Comparison of ENCODE assay signal across 32 mouse cellular contexts in the genomic region with DNA sequence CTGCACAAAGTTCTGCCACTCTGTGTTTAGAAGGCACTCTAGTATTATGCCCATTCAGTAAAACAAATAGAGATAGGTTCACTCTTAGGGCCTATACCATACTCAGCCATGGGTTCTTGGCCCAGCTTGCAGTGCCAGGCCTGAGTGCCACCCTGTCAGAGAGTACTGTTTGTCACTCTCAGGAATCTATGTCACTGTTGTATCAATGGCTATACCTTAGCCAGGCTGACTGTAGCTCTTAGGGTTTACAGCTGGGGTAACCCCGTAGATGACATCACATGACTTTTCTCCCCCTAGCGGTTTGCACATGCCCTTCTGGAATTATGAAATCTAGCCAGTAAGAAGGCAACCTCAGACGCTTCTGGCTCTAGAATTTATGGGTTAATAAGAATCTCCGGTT. TPM values are rescaled to one million over a fixed set of nuclear protein-coding genes. Genes with fewer than 3 reads are reported as not detected.
DNase-seq lines count a peak whose midpoint lies in the region; ATAC-seq and TF ChIP-seq lines count a peak whose summit lies in the region.
"Had no signal": no experiment of that assay in that cellular context is flagged by ENCODE, and none has a peak within 500 bp of the region (broad histone marks: within the 10 kb centered on the region; RNA-seq: fewer than 3 reads in every experiment).

No protein-coding gene starts in this region.

- H3K4me1 ChIP-seq in stomach, embryonic 15.5 days = 0 out of 2 replicates have a peak, but pooled peaks cover 4% of the 10 kb centered on the region
- H3K4me1 ChIP-seq in stomach, postnatal 0 days (replicated peaks; ENCODE audit: control insufficient read depth, insufficient read depth) = no peaks in the 10 kb centered on the region
- H3K4me1 ChIP-seq in liver, embryonic 13.5 days (replicated peaks) = no peaks in the 10 kb centered on the region
- H3K4me1 ChIP-seq in liver, embryonic 16.5 days (ENCODE audit: control insufficient read depth, low read depth, low read length) = no peaks in the 10 kb centered on the region
- H3K4me1 ChIP-seq in kidney, embryonic 16.5 days (ENCODE audit: insufficient read depth, low read length) = 0 out of 2 replicates have a peak, but pooled peaks cover 4% of the 10 kb centered on the region
- H3K4me1 ChIP-seq: embryonic facial prominence, embryonic 12.5 days; embryonic facial prominence, embryonic 15.5 days had no signal

- TF ChIP-seq EP300 in stomach, postnatal 0 days (optimal IDR thresholded peaks at IDR 0.05) = no peak

- WGBS in stomach, embryonic 15.5 days = 90% methylated on average over 4 of the region's 4 CpGs
- WGBS in stomach, postnatal 0 days = 89% methylated on average over 4 of the region's 4 CpGs
- WGBS in liver, embryonic 13.5 days (ENCODE audit: insufficient replicate concordance) = 63% methylated on average over 4 of the region's 4 CpGs
- WGBS in liver, embryonic 16.5 days (ENCODE audit: insufficient replicate concordance) = 64% methylated on average over 4 of the region's 4 CpGs
- WGBS in kidney, embryonic 16.5 days = 86% methylated on average over 4 of the region's 4 CpGs

- no peak overlapping the region for H3K4me2 ChIP-seq in stomach, embryonic 15.5 days
- H3K4me2 ChIP-seq in stomach, postnatal 0 days (replicated peaks; ENCODE audit: low read depth) = no peak overlapping the region
- H3K4me2 ChIP-seq in liver, embryonic 13.5 days = no peak overlapping the region
- H3K4me2 ChIP-seq in liver, embryonic 16.5 days (ENCODE audit: low read depth, low read length) = no peak overlapping the region
- H3K4me2 ChIP-seq in kidney, embryonic 16.5 days (replicated peaks; ENCODE audit: low read depth, low read length) = no peak overlapping the region
- H3K4me2 ChIP-seq: embryonic facial prominence, embryonic 12.5 days; embryonic facial prominence, embryonic 15.5 days; heart, embryonic 12.5 days; heart, embryonic 15.5 days; hindbrain, embryonic 14.5 days had no signal

- ATAC-seq in stomach, embryonic 15.5 days (ENCODE audit: insufficient read depth, low FRiP score, low read depth) = peak; percentile 49; the same call in 1 of the 2 replicates
- no peak for ATAC-seq in stomach, postnatal 0 days (ENCODE audit: low FRiP score, low TSS enrichment)
- ATAC-seq in liver, embryonic 13.5 days (ENCODE audit: low read depth) = peak; percentile 62
- peak; percentile 37 for ATAC-seq in liver, embryonic 16.5 days (ENCODE audit: low read depth)
- ATAC-seq in kidney, embryonic 16.5 days (ENCODE audit: low FRiP score, low TSS enrichment) = no peak
- ATAC-seq: forebrain, embryonic 14.5 days; forebrain, postnatal 0 days; hindbrain, postnatal 0 days; Patski had no signal

- intact Hi-C loops in heart, postnatal 25 days (cut with DNase I) = no loop called here

- no peak overlapping the region for H3K27ac ChIP-seq in stomach, embryonic 15.5 days
- no peak overlapping the region for H3K27ac ChIP-seq in stomach, postnatal 0 days (replicated peaks)
- no peak overlapping the region for H3K27ac ChIP-seq in liver, embryonic 13.5 days
- H3K27ac ChIP-seq in liver, embryonic 16.5 days (ENCODE audit: low read length) = no peak overlapping the region
- H3K27ac ChIP-seq in kidney, embryonic 16.5 days (ENCODE audit: low read length) = no peak overlapping the region
- H3K27ac ChIP-seq: embryonic facial prominence, embryonic 12.5 days; embryonic facial prominence, embryonic 15.5 days; gastrocnemius, adult 2 months; heart, embryonic 15.5 days; hindbrain, embryonic 14.5 days; hindbrain, postnatal 0 days had no signal

- TF ChIP-seq CTCF in stomach, postnatal 0 days (IDR thresholded peaks at IDR 0.05; ENCODE audit: low read depth) = no peak

- H3K36me3 ChIP-seq in stomach, embryonic 15.5 days = no peaks in the 10 kb centered on the region
- H3K36me3 ChIP-seq in stomach, postnatal 0 days (ENCODE audit: control insufficient read depth, insufficient read depth, low read length) = no peaks in the 10 kb centered on the region
- H3K36me3 ChIP-seq in liver, embryonic 13.5 days = no peaks in the 10 kb centered on the region
- no peaks in the 10 kb centered on the region for H3K36me3 ChIP-seq in liver, embryonic 16.5 days (ENCODE audit: control insufficient read depth, insufficient read depth)
- H3K36me3 ChIP-seq in kidney, embryonic 16.5 days (ENCODE audit: insufficient read depth, low read length) = no peaks in the 10 kb centered on the region
- H3K36me3 ChIP-seq: embryonic facial prominence, embryonic 12.5 days; embryonic facial prominence, embryonic 15.5 days; G1E; heart, embryonic 12.5 days; heart, embryonic 15.5 days had no signal

- no peak for DNase-seq in stomach, postnatal 0 days (ENCODE audit: low spot score)
- no peak for DNase-seq in liver, embryonic 13.5 days
- no peak for DNase-seq in embryo, embryonic 11 days
- DNase-seq in right cerebral cortex, postnatal 4 days = no peak
- DNase-seq in heart, postnatal 25 days (ENCODE audit: low spot score) = no peak
- DNase-seq: adrenal gland, adult 8-10 months; adrenal gland, postnatal 25 days; cerebellum, adult 11-12 months; cerebellum, adult 8-10 months; cerebellum, postnatal 10 days; forebrain, postnatal 0 days; gastrocnemius, adult 2 months; gastrocnemius, postnatal 25 days; heart, adult 18-20 months; heart, postnatal 10 days; heart, postnatal 4 days had no signal

- H3K27me3 ChIP-seq in stomach, embryonic 15.5 days (replicated peaks) = no peaks in the 10 kb centered on the region
- H3K27me3 ChIP-seq in stomach, postnatal 0 days (ENCODE audit: control insufficient read depth, insufficient read depth, low read length) = no peaks in the 10 kb centered on the region
- no peaks in the 10 kb centered on the region for H3K27me3 ChIP-seq in liver, embryonic 13.5 days
- H3K27me3 ChIP-seq in liver, embryonic 16.5 days (ENCODE audit: control insufficient read depth, insufficient read depth, low read depth, low read length) = no peaks in the 10 kb centered on the region
- no peaks in the 10 kb centered on the region for H3K27me3 ChIP-seq in kidney, embryonic 16.5 days (ENCODE audit: insufficient read depth, low read length)
- H3K27me3 ChIP-seq: embryonic facial prominence, embryonic 12.5 days; embryonic facial prominence, embryonic 15.5 days; heart, embryonic 12.5 days; heart, embryonic 15.5 days had no signal

- H3K9me3 ChIP-seq in stomach, embryonic 15.5 days = no peaks in the 10 kb centered on the region
- H3K9me3 ChIP-seq in stomach, postnatal 0 days (ENCODE audit: control insufficient read depth, low read length) = no peaks in the 10 kb centered on the region
- no peaks in the 10 kb centered on the region for H3K9me3 ChIP-seq in liver, embryonic 13.5 days (replicated peaks)
- no peaks in the 10 kb centered on the region for H3K9me3 ChIP-seq in liver, embryonic 16.5 days (replicated peaks; ENCODE audit: control insufficient read depth, low read length)
- no peaks in the 10 kb centered on the region for H3K9me3 ChIP-seq in kidney, embryonic 16.5 days (ENCODE audit: low read length)
- H3K9me3 ChIP-seq: embryonic facial prominence, embryonic 12.5 days; embryonic facial prominence, embryonic 15.5 days; G1E; heart, embryonic 12.5 days; heart, embryonic 15.5 days had no signal

- no peak overlapping the region for H3K4me3 ChIP-seq in stomach, embryonic 15.5 days (replicated peaks)
- no peak overlapping the region for H3K4me3 ChIP-seq in stomach, postnatal 0 days (ENCODE audit: low read depth, low read length)
- no peak overlapping the region for H3K4me3 ChIP-seq in liver, embryonic 13.5 days (replicated peaks)
- H3K4me3 ChIP-seq in liver, embryonic 16.5 days (ENCODE audit: low read depth, low read length) = no peak overlapping the region
- no peak overlapping the region for H3K4me3 ChIP-seq in kidney, embryonic 16.5 days (ENCODE audit: low read length)
- H3K4me3 ChIP-seq: embryonic facial prominence, embryonic 12.5 days; embryonic facial prominence, embryonic 15.5 days; gastrocnemius, adult 2 months; heart, embryonic 12.5 days; heart, embryonic 15.5 days had no signal

- no peak overlapping the region for H3K9ac ChIP-seq in stomach, embryonic 15.5 days
- no peak overlapping the region for H3K9ac ChIP-seq in stomach, postnatal 0 days (ENCODE audit: low read length)
- H3K9ac ChIP-seq in liver, embryonic 13.5 days = no peak overlapping the region
- H3K9ac ChIP-seq in liver, embryonic 16.5 days (ENCODE audit: low read depth, low read length) = no peak overlapping the region
- no peak overlapping the region for H3K9ac ChIP-seq in kidney, embryonic 16.5 days (replicated peaks; ENCODE audit: low read length)
- H3K9ac ChIP-seq: embryonic facial prominence, embryonic 12.5 days; embryonic facial prominence, embryonic 15.5 days; forebrain, postnatal 0 days; heart, embryonic 12.5 days; heart, embryonic 15.5 days; hindbrain, embryonic 14.5 days had no signal

RNA-seq across cellular contexts. Expression of a gene that starts 3.8 kb away (rescaled TPM):
- polyA plus RNA-seq in stomach, embryonic 15.5 days (2015; fragmentation: Nextera tagmentation; extraction: Ambion mirVana) = 254 and 621 TPM in 2 replicates
- 25.1 and 56.2 TPM in 2 replicates for polyA plus RNA-seq in stomach, postnatal 0 days (2015; fragmentation: Nextera tagmentation; extraction: Ambion mirVana)
- polyA plus RNA-seq in liver, embryonic 13.5 days (2015; fragmentation: Nextera tagmentation; extraction: Ambion mirVana) = 6,379 and 7,757 TPM in 2 replicates
- 15,779 and 15,904 TPM in 2 replicates for polyA plus RNA-seq in liver, embryonic 16.5 days (2015; fragmentation: Nextera tagmentation; extraction: Ambion mirVana)
- 122 and 139 TPM in 2 replicates for polyA plus RNA-seq in kidney, embryonic 16.5 days (2015; fragmentation: Nextera tagmentation; extraction: Ambion mirVana)
- not detected for total RNA-seq in heart, postnatal 25 days (2021)
- total RNA-seq: adrenal gland, adult 8-10 months; adrenal gland, postnatal 25 days; forebrain, postnatal 0 days; gastrocnemius, adult 2 months; gastrocnemius, postnatal 25 days; heart, postnatal 10 days had no signal
- polyA plus RNA-seq: forebrain, embryonic 14.5 days; G1E; hindbrain, embryonic 11.5 days; Patski had no signal

RNA-seq across cellular contexts. Expression of a gene that starts 24.4 kb away (rescaled TPM):
- 6.4 and 8.8 TPM in 2 replicates for polyA plus RNA-seq in stomach, embryonic 15.5 days (2015; fragmentation: Nextera tagmentation; extraction: Ambion mirVana)
- polyA plus RNA-seq in stomach, postnatal 0 days (2015; fragmentation: Nextera tagmentation; extraction: Ambion mirVana) = 2.2 and 2.3 TPM in 2 replicates
- polyA plus RNA-seq in liver, embryonic 13.5 days (2015; fragmentation: Nextera tagmentation; extraction: Ambion mirVana) = 9.5 and 11.1 TPM in 2 replicates
- polyA plus RNA-seq in liver, embryonic 16.5 days (2015; fragmentation: Nextera tagmentation; extraction: Ambion mirVana) = 34.3 and 34.6 TPM in 2 replicates
- polyA plus RNA-seq in kidney, embryonic 16.5 days (2015; fragmentation: Nextera tagmentation; extraction: Ambion mirVana) = 11.6 and 12.8 TPM in 2 replicates
- not detected for total RNA-seq in heart, postnatal 25 days (2021)
- total RNA-seq: adrenal gland, postnatal 25 days; forebrain, postnatal 0 days; G1E; gastrocnemius, adult 2 months; gastrocnemius, postnatal 25 days; heart, adult 18-20 months; heart, postnatal 10 days; heart, postnatal 4 days; hindbrain, postnatal 0 days had no signal
- polyA plus RNA-seq: brain, embryonic 14.5 days; embryonic facial prominence, embryonic 12.5 days; embryonic facial prominence, embryonic 15.5 days; forebrain, embryonic 11.5 days; forebrain, embryonic 14.5 days; forebrain, postnatal 0 days; frontal cortex, adult 2 months; G1E; heart, embryonic 15.5 days; hindbrain, embryonic 11.5 days; hindbrain, embryonic 14.5 days; hindbrain, postnatal 0 days had no signal

RNA-seq across cellular contexts. Expression of a gene that starts 33.6 kb away (rescaled TPM):
- 83.4 and 276 TPM in 2 replicates for polyA plus RNA-seq in stomach, embryonic 15.5 days (2015; fragmentation: Nextera tagmentation; extraction: Ambion mirVana)
- polyA plus RNA-seq in stomach, postnatal 0 days (2015; fragmentation: Nextera tagmentation; extraction: Ambion mirVana) = 23.6 and 39.8 TPM in 2 replicates
- polyA plus RNA-seq in liver, embryonic 13.5 days (2015; fragmentation: Nextera tagmentation; extraction: Ambion mirVana) = 1,711 and 2,009 TPM in 2 replicates
- 7,404 and 8,768 TPM in 2 replicates for polyA plus RNA-seq in liver, embryonic 16.5 days (2015; fragmentation: Nextera tagmentation; extraction: Ambion mirVana)
- polyA plus RNA-seq in kidney, embryonic 16.5 days (2015; fragmentation: Nextera tagmentation; extraction: Ambion mirVana) = 15.6 and 20.6 TPM in 2 replicates
- total RNA-seq in heart, postnatal 25 days (2021) = not detected
- total RNA-seq: forebrain, postnatal 0 days; G1E; heart, adult 18-20 months had no signal
- polyA plus RNA-seq: forebrain, embryonic 11.5 days; forebrain, embryonic 14.5 days; forebrain, postnatal 0 days; G1E; hindbrain, embryonic 11.5 days; hindbrain, embryonic 14.5 days; hindbrain, postnatal 0 days; Patski had no signal

Comparison
In these comparisons a context has a peak if more than half of its experiments do, and no peak if none do; other contexts are left out.
1. ATAC-seq: peak in stomach, embryonic 15.5 days (single experiment), liver, embryonic 13.5 days (single experiment) and liver, embryonic 16.5 days (single experiment); none in stomach, postnatal 0 days (single experiment) and kidney, embryonic 16.5 days (single experiment).
2. RNA of a gene that starts 3.8 kb away (polyA plus RNA-seq): 15,779 to 15,904 TPM in liver, embryonic 16.5 days and 6,379 to 7,757 TPM in liver, embryonic 13.5 days; 254 to 621 TPM in stomach, embryonic 15.5 days, 122 to 139 TPM in kidney, embryonic 16.5 days and 25.1 to 56.2 TPM in stomach, postnatal 0 days; every median in the first group is over 10 times any median in the second.